Mouse (Mus musculus): Measurements from ENCODE around the gene Tlr6. TPM values are rescaled to one million over a fixed set of nuclear protein-coding genes. Genes with fewer than 3 reads are reported as not detected.

Tlr6 gene
- polyA plus RNA-seq, 1 experiment from 2014 or later, result 0.57 TPM

DNA sequence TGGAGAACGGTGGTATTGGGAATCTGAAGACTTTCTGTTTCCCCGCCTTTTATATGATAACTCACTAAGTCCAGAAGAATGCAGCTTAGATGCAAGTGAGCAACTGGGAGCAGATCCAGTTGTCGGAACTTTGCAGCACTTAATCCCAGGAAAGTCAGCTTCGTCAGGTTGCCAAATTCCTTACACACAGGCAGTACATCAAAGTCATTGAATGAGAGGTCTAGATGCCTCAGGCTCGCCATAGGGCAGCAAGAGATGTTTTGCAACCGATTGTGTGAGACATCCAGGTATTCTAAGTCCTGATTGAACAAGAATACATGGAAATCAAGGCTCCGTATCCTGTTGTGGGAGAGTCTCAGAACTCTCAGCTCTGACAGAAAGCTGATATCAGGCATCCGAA lies 5.0 kb downstream of the Tlr6 start:
- H3K27ac ChIP-seq (replicated peaks), result no peak overlapping the region
- no peaks in the 10 kb centered on the region for H3K4me1 ChIP-seq (replicated peaks; ENCODE audit: control insufficient read depth, insufficient read depth)
- no peaks in the 10 kb centered on the region for H3K36me3 ChIP-seq (ENCODE audit: control insufficient read depth, insufficient read depth, low read length)
- ATAC-seq (ENCODE audit: low FRiP score, low TSS enrichment) (no peak), DNase-seq (ENCODE audit: low spot score) (no peak)
- H3K4me3 ChIP-seq (ENCODE audit: low read depth, low read length), result no peak overlapping the region
- 49% methylated on average over 8 of the region's 8 CpGs for WGBS
- H3K9me3 ChIP-seq (ENCODE audit: control insufficient read depth, low read length), result no peaks in the 10 kb centered on the region
- no peak for TF ChIP-seq CTCF (IDR thresholded peaks at IDR 0.05; ENCODE audit: low read depth)
- no peak overlapping the region for H3K9ac ChIP-seq (ENCODE audit: low read length)
- no peaks in the 10 kb centered on the region for H3K27me3 ChIP-seq (ENCODE audit: control insufficient read depth, insufficient read depth, low read length)
- H3K4me2 ChIP-seq (replicated peaks; ENCODE audit: low read depth), result no peak overlapping the region

DNA sequence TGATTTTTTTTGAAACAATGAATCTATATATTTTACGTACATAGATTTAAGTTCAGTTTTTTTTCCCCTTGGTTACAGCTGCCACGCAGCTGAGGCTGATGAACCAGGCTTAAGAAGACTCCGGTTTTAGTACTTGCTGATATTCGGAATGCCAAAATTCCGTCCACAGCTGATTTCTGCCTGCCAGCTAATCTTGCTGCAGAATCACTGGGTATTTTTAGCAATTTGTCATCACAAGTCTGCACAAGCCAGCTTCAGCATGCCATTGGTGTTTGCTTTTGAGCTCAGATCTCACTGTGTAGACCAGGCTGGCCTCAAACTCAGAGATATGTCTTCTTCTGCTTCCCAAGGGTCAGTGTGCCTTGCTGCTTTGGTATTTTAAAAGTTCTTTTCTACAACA lies 8.4 kb downstream of the Tlr6 start:
- Histone ChIP-seq H3K27me3 (ENCODE audit: control insufficient read depth, insufficient read depth, low read length) (no peaks in the 10 kb centered on the region), H3K9ac (ENCODE audit: low read length) (no peak overlapping the region), H3K27ac (replicated peaks) (no peak overlapping the region), H3K4me2 (replicated peaks; ENCODE audit: low read depth) (no peak overlapping the region), H3K4me3 (ENCODE audit: low read depth, low read length) (no peak overlapping the region), H3K36me3 (ENCODE audit: control insufficient read depth, insufficient read depth, low read length) (no peaks in the 10 kb centered on the region), H3K4me1 (replicated peaks; ENCODE audit: control insufficient read depth, insufficient read depth) (no peaks in the 10 kb centered on the region), H3K9me3 (ENCODE audit: control insufficient read depth, low read length) (no peaks in the 10 kb centered on the region)
- no peak for TF ChIP-seq CTCF (IDR thresholded peaks at IDR 0.05; ENCODE audit: low read depth)
- TF ChIP-seq EP300 (optimal IDR thresholded peaks at IDR 0.05), result no peak
- DNase-seq (ENCODE audit: low spot score), result no peak
- ATAC-seq (ENCODE audit: low FRiP score, low TSS enrichment), result no peak
- WGBS, result 47% methylated on average over 5 of the region's 5 CpGs

DNA sequence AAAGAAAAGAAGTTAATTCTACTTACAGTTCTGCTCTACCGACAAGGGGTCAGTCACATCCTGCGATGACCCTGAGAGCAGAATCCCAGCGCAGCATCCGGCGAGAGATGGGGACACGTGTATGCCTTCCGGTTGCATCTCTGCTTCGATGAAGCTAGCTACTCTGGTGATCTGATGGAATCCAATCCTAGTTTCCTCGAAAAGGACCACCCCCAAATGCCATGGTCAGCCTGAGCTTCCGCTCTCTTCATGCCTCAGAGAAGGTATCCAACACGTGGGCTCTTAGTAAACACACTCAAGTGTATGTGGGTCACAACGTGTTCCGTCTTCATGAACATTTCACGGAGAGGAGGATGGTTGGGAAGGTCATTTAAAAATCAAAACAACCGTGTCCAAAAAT lies 27.1 kb downstream of the Tlr6 start:
- no peak overlapping the region for H3K4me2 ChIP-seq (replicated peaks; ENCODE audit: low read depth)
- WGBS, result 85% methylated on average over 15 of the region's 15 CpGs
- H3K36me3 ChIP-seq (ENCODE audit: control insufficient read depth, insufficient read depth, low read length), result no peaks in the 10 kb centered on the region

DNA sequence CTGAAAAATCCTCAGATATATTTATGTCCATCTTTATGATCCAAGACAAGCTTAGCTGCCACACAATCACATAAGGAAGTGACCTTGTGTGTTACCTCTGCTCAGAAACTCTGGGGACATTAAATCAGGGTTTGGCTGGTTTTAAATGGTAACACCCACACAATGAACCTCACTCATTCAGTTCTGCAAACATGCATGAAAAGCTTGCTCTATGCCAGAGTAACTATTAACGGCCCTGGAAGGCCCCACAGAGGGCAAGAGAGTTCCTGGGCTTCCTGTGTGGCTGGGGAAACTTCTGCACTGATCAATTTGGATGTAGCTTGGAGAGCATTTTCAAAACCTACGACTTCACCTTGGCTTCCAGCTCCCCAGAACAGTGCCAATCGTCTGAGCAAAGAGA lies 27.7 kb downstream of the Tlr6 start:
- H3K36me3 ChIP-seq (ENCODE audit: control insufficient read depth, insufficient read depth, low read length), result no peaks in the 10 kb centered on the region
- no peaks in the 10 kb centered on the region for H3K4me1 ChIP-seq (replicated peaks; ENCODE audit: control insufficient read depth, insufficient read depth)
- H3K4me3 ChIP-seq (ENCODE audit: low read depth, low read length), result no peak overlapping the region
- no peaks in the 10 kb centered on the region for H3K9me3 ChIP-seq (ENCODE audit: control insufficient read depth, low read length)
- H3K27ac ChIP-seq (replicated peaks), result no peak overlapping the region
- WGBS, result 53% methylated on average over 3 of the region's 3 CpGs
- TF ChIP-seq EP300 (optimal IDR thresholded peaks at IDR 0.05) (no peak), CTCF (IDR thresholded peaks at IDR 0.05; ENCODE audit: low read depth) (no peak)
- no peak for DNase-seq (ENCODE audit: low spot score)
- no peak overlapping the region for H3K4me2 ChIP-seq (replicated peaks; ENCODE audit: low read depth)
- H3K27me3 ChIP-seq (ENCODE audit: control insufficient read depth, insufficient read depth, low read length), result no peaks in the 10 kb centered on the region
- ATAC-seq (ENCODE audit: low FRiP score, low TSS enrichment), result no peak
- no peak overlapping the region for H3K9ac ChIP-seq (ENCODE audit: low read length)

More for the DNA sequence above, 27.1 kb downstream of the Tlr6 start:
- Histone ChIP-seq H3K9ac (ENCODE audit: low read length) (no peak overlapping the region), H3K27ac (replicated peaks) (no peak overlapping the region), H3K4me3 (ENCODE audit: low read depth, low read length) (no peak overlapping the region), H3K9me3 (ENCODE audit: control insufficient read depth, low read length) (no peaks in the 10 kb centered on the region), H3K4me1 (replicated peaks; ENCODE audit: control insufficient read depth, insufficient read depth) (no peaks in the 10 kb centered on the region), H3K27me3 (ENCODE audit: control insufficient read depth, insufficient read depth, low read length) (no peaks in the 10 kb centered on the region)
- no peak for ATAC-seq (ENCODE audit: low FRiP score, low TSS enrichment)
- TF ChIP-seq EP300 (optimal IDR thresholded peaks at IDR 0.05), result no peak
- TF ChIP-seq CTCF (IDR thresholded peaks at IDR 0.05; ENCODE audit: low read depth), result no peak
- no peak for DNase-seq (ENCODE audit: low spot score)

DNA sequence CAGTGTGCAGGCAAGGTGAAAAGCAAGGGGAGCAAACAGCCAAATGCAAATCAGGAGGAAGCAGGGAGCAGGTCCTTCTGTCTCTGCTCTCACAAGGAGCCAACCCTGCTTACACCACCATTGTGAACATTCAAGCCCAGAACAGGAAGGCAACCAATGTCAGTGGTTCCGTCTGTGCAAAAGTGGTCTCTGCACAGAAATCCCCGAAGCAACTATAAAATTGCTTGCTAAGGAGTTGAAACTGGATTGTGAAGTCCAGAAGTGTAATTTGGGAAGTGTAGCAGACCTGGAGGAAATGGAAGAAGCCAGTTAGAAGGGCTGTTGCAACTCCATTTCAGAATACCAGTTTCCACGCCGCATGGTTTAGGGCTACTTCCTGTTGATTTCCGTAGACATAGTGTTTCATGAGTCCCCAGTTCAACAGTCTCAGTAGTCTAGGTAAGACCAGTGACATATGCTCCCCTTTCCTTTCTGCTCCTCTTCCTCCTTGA lies 37.0 kb downstream of the Tlr6 start:
- no peak overlapping the region for H3K9ac ChIP-seq (ENCODE audit: low read length)
- no peaks in the 10 kb centered on the region for H3K36me3 ChIP-seq (ENCODE audit: control insufficient read depth, insufficient read depth, low read length)
- no peak overlapping the region for H3K4me3 ChIP-seq (ENCODE audit: low read depth, low read length)
- no peak for ATAC-seq (ENCODE audit: low FRiP score, low TSS enrichment)
- H3K27ac ChIP-seq (replicated peaks), result no peak overlapping the region
- 84% methylated on average over 5 of the region's 5 CpGs for WGBS
- no peaks in the 10 kb centered on the region for H3K4me1 ChIP-seq (replicated peaks; ENCODE audit: control insufficient read depth, insufficient read depth)
- TF ChIP-seq CTCF (IDR thresholded peaks at IDR 0.05; ENCODE audit: low read depth) (no peak), EP300 (optimal IDR thresholded peaks at IDR 0.05) (no peak)
- H3K4me2 ChIP-seq (replicated peaks; ENCODE audit: low read depth), result no peak overlapping the region
- no peaks in the 10 kb centered on the region for H3K27me3 ChIP-seq (ENCODE audit: control insufficient read depth, insufficient read depth, low read length)
- DNase-seq (ENCODE audit: low spot score), result no peak
- H3K9me3 ChIP-seq (ENCODE audit: control insufficient read depth, low read length), result no peaks in the 10 kb centered on the region

DNA sequence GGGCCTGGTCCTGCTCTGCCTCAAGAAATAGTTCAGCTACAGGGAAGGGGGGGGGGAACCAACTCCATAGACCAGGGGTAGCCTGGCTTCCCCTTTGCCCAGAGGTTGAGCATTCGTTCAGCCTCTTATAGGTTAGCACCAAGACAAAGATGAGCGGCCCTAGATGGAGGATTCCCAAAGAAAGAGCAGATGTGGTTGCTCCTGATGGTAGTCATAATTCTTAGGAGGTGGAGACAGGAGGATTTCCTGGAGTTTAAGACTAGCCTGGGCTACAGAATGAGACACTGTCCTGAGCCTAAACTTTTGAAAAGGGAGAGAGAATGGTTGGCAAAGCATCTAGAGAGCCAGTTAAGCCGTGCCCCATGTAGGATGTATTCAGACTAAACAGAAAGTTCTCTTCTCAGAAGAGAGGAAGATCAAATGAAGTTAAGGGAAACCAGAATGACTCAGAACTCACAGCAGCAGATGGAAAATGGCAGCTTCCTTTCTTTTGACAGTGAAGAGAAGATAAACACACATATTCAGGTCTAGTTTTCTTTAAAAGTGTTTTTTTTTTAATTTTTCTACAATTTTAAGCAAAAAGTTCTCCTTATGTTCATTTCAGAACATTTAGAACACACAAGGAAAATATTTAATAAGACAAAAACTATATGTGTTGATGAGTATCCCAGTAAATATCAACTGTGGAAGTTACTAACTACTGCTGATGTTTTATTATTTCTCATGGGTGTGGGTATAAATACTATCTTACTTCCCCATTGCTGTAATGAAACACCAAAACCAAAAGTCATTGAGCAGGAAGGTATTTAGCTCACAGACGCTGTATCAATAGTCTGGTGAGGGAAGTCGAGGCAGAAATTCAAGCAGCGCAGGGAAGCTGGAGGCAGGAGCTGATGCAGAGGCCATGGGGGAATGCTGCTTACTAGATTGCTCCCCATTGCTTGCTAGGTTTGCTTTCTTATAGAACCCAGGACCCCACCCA lies 41.0 kb downstream of the Tlr6 start:
- no peaks in the 10 kb centered on the region for H3K4me1 ChIP-seq (replicated peaks; ENCODE audit: control insufficient read depth, insufficient read depth)
- no peak overlapping the region for H3K4me3 ChIP-seq (ENCODE audit: low read depth, low read length)
- H3K27me3 ChIP-seq (ENCODE audit: control insufficient read depth, insufficient read depth, low read length), result no peaks in the 10 kb centered on the region
- no peak overlapping the region for H3K27ac ChIP-seq (replicated peaks)
- H3K36me3 ChIP-seq (ENCODE audit: control insufficient read depth, insufficient read depth, low read length), result no peaks in the 10 kb centered on the region
- H3K4me2 ChIP-seq (replicated peaks; ENCODE audit: low read depth), result no peak overlapping the region
- ATAC-seq (ENCODE audit: low FRiP score, low TSS enrichment) (no peak), DNase-seq (ENCODE audit: low spot score) (no peak)
- TF ChIP-seq CTCF (IDR thresholded peaks at IDR 0.05; ENCODE audit: low read depth) (no peak), EP300 (optimal IDR thresholded peaks at IDR 0.05) (no peak)
- WGBS, result 90% methylated on average over 6 of the region's 6 CpGs
- no peaks in the 10 kb centered on the region for H3K9me3 ChIP-seq (ENCODE audit: control insufficient read depth, low read length)
- no peak overlapping the region for H3K9ac ChIP-seq (ENCODE audit: low read length)
